Mouse (Mus musculus): ENCODE data around the gene Uimc1.

Uimc1 gene

GRCm38 (mm10) chr13:54992215-54992614 is 107.9 kb downstream of the Uimc1 start:
- peak in 1 of 2 experiments; percentile 47 for DNase-seq

GRCm38 (mm10) chr13:54988181-54988760 is 111.8 kb downstream of the Uimc1 start:
- no peak for DNase-seq

- DNase-seq: no peak
Observed at GRCm38 (mm10) chr13:54987405-54987804, 112.7 kb downstream of the Uimc1 start.

GRCm38 (mm10) chr13:54983614-54984013 is 116.5 kb downstream of the Uimc1 start:
- peak in 1 of 2 experiments; percentile 48 for DNase-seq

- no peak for DNase-seq
Observed at GRCm38 (mm10) chr13:54983001-54983400, 117.1 kb downstream of the Uimc1 start.

GRCm38 (mm10) chr13:54980957-54981356 is 119.1 kb downstream of the Uimc1 start:
- DNase-seq: peak; percentile 54 to 61

- DNase-seq: peak; percentile 67 to 80
Observed at GRCm38 (mm10) chr13:54978804-54979203, 121.3 kb downstream of the Uimc1 start.
